Mouse (Mus musculus) 3T3-L1 (cell line): ENCODE results near the gene Rgl3.
A peak's percentile ranks its signal among the peaks of the same experiment; 100 is the strongest.

Experiments used
- DNase-seq: peaks from one replicate; pipeline ENCODE4 v3.0.0-alpha.2; 2015; ENCODE audit warnings: low read depth, low spot score

Rgl3 gene

DNA sequence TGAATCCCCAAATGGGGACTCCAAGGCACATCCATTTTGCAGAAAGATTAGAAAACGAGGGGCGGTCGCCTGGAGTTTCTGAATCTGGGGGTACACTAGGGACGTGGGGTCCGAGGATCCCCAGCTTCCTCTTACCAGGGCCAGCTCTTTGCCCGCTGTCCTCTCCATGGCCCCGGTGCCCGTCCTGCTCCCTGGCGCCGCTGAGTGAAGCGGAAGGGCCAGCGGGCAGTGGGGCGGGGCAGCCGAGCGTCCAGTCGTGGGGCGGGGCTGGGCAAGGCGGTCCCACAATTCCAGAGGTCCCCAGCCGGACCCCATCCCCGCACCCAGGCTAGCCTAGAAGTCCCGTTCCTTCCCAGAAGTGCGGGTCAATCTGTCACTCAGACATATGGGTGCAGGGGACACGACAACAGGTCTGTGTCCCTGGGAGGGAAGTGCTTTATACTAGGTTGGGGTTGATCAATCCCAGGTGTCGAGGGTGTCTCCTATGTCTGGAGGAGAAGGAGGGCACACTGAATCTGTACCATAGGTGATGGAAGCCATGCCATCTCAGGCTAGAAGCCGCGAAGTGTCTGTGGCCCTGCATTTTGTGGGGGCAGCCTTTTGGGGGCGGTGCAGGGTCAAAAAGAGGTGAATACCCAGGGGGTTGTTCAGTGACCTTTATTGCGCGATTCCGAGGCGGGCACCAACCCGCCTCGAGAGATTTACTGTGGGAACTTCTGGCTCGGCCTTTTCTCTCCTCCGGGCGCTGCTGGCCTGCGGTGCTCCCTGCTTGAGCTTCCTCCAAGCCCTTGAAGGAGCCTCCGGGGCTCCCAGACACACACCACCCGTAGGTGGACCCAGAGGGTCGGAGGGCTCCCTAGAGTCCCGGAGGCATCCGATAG, at the start of gene Rgl3:
Gene Rgl3 (minus strand): TSS at position 217 of the 881 bp plus-strand sequence.
- peak; percentile 21 for DNase-seq

DNA sequence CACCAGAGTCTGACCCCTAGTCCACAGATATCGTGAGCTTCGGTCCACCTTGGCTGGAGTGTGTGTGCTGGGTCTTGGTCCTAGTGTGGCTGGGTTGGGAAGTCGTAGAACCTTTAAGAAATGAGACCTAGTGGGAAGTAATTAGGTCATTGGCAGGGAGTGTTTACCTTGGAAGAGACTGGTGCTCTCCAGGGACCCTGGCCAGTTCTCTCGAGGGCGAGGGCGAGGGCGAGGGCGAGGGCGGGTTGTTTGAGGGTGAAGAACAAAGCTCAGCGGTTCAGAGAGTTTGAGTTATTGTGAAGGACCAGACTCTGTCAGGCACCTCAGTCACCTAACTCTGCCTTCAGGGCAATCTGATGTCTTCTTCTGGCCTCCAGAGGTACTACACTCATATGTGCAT, 48.6 kb upstream of the Rgl3 start:
- no peak for DNase-seq

DNA sequence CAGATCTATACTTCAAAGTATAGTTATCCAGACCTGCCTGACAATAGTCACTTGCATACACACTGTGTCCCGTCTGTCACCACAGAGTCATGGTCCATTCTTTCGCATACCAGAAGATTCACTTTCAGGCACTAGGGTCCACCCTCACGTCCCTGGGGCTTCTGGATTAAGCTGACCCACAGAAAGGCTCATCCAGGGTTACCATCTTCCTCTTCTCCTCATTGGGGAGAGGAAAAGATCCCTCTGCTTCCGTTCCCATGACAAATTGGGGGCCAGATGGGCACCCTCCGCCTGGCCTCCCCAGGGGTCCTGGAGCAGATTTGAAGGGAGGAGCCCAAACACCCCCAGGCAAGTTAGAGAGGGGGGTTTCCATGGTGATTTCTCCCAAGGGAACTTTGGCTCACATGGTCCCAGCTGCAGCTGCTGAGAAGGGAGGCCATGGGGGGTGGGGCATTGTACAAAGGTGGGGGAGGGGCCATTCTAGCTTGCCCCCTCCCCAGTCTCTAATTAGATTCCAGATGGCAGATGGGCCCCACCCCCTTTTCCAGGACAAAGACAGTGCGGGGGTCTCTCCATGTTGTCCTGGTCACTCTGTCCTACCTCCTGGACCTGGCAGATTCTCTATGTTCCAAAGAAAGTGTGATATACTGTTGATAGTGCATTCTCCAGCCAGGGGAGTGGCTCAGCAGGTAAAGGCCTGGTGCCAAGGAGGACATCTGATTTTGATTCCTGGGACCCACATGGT, 46.2 kb upstream of the Rgl3 start:
- DNase-seq = no peak

GRCm38 (mm10) chr9:22030386-22030785, 41.1 kb upstream of the Rgl3 start:
- no peak for DNase-seq

DNA sequence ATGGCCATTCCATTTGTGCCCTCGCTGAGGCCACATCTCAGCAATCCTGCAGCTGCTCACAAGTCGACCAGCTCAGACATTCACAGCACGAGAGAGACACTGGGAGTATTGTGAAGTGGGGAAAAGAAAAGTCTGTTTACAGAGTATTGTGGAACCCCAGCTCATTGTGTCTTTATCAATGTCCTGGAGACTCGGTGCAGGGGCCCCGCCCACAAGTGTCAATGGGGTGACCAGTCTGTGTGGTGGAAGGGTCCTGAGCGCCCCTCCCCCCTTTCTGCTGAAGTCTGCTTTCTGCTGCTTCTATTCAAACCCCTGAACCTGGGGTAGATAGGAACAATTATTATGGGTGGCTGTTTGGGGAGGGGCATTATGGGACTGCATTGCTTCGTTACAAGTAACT, 39.2 kb upstream of the Rgl3 start:
- no peak for DNase-seq

DNA sequence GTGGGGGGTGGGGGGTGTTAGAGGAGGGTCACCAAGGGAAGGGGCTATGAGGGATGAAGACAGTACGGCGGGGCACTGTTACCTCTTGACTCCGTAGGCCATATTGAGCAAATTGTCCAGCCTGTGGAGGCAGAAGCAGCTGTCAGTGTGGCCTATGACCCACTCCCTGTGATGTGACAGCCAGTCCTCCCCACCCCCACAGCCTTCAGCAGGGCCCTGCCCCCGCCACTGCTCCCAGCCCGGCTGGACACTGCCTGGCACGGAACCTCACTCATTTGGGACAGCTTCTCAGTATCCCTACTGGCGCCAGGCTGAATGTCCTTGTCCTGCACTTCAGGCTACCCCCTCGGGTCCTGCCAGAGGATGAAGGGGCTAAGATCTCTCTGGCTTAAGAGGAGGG, 35.3 kb upstream of the Rgl3 start:
- DNase-seq = no peak

GRCm38 (mm10) chr9:22017208-22017825, 28.1 kb upstream of the Rgl3 start:
- DNase-seq = no peak

GRCm38 (mm10) chr9:22016245-22016644, 27.0 kb upstream of the Rgl3 start:
- DNase-seq = no peak

DNA sequence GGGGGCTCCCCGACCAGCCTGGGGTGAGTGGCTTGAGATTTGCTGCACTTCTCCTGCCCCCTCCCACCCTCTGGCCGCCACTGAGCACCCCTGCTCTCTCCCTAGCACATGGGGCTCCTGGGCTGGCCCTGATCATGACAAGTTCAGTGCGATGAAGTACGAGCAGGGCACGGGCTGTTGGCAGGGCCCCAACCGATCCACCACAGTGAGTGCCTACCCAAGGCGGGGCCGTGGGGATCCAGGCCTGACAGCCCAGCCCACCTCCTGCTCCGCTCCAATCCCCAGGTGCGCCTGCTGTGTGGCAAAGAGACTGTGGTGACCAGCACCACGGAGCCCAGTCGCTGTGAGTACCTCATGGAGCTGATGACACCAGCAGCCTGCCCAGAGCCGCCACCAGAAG, 23.5 kb upstream of the Rgl3 start:
- no peak for DNase-seq

DNA sequence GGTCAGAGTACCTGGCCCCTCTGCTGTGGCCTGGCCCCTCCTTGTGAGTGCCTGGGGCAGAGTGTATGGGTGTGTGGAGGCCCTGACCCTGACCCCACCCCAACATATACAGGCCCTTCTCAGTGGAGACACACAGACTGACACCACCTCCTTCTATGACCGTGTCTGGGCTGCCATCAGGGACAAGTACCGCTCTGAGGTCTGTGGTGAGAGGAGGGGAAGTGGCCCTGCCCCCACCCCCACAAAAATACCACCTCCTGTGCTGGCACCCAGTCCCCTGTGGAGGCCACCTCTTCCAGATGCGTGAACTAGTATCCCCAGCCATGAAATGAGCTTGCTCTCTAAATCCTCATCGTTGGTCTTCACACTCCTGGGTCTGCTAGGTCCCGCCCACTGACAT, 21.8 kb upstream of the Rgl3 start:
- no peak for DNase-seq

DNA sequence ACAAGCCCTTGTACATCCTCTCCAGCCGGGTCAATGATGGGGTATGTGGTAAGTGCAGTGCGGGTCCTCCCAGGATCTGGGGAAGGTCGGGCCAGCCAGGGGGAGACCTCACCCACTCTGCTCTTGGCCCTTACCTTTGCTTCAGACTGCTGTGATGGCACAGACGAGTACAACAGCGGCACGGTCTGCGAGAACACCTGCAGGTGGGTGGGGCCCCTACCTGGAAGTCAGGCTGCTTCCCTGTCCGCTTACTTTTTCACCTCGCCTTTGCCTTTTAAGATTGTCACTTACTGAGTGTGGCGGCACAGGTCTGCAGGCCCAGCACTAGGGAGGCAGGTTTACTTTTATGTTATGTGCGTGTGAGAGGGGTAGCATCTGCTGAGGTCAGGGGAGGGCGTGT, 15.3 kb upstream of the Rgl3 start:
- no peak for DNase-seq

DNA sequence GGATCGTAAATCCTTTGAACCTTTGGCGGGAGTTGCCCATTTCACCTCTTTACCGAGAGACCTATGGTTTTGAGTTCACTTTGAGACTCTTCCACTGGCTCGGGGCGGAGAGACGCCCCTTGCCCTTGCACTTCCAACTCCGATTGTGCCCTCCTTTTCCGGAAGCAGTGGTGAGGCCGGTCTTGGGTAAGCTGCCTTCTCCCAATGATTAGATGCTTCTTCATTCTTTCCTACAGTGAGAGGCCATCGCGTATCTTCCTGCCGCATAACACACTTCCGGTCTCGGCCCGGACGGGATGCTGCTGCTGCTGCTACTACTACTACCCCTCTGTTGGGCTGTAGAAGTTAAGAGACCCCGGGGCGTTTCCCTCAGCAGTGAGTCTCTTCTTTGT, 13.9 kb upstream of the Rgl3 start:
- DNase-seq = peak; percentile 77

- peak; percentile 100 for DNase-seq
Observed at GRCm38 (mm10) chr9:22002194-22003162, 13.2 kb upstream of the Rgl3 start, which contains the start of the genes Ccdc151 and Prkcsh. TSS of gene Ccdc151 (minus strand) at chr9:22002634. TSS of gene Prkcsh (plus strand) at chr9:22002806.

GRCm38 (mm10) chr9:22001633-22002032, 12.4 kb upstream of the Rgl3 start:
- no peak for DNase-seq

GRCm38 (mm10) chr9:22000296-22000695, 11.1 kb upstream of the Rgl3 start:
- no peak for DNase-seq

DNA sequence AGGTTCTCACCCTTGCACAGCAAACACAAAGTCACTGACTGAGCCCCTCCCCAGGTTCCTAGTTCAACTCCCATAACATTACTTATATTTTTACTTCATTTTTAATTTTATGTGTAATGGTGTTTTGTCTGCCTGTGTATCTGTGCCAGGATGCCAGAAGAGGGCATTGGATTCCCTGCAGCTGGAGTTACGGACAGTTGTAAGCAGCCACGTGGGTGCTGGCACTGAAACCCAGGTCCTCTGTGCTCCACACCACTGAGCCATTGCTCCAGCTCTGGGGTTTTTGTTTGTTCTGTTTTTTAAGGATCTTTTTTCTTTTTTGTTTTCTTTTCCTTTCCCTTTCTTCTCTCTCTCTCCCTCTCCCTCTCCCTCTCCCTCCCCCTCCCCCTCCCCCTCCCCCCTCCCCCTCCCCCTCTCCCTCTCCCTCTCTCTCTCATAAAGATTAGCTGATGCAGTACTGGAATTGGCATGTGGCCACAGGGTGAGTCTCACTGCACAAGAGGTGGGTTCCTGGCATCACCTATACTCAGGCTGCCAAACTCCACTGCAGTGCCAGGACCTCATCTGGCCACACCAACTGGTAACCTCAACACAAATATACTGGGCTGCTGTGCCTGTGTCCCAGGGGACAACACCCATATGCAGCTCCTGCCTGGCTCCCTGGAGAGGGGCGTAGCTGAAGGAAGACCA, 7.1 kb upstream of the Rgl3 start:
- DNase-seq = no peak

DNA sequence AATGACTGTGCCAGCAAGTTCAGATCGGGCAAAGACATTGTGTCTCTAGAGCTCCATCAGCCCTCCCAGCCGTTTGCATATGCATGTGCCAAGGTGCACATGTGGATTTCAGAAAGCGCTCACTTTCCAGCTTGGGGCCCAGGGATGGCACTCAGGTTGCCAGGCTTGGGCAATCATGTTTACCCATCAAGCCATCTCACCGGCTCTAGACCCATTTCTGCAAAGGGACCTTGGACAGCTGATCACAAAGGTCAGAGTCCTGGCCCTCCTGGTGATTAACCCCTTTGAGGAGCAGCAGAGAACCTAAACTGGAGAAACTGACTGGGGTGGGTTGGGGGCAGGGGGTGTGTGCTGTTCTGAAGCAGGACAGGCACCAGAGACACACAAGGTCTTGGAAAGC, 3.0 kb upstream of the Rgl3 start:
- no peak for DNase-seq

- no peak for DNase-seq
Observed at GRCm38 (mm10) chr9:21988421-21989101, 685 bp downstream of the Rgl3 start.

- DNase-seq = no peak
Observed at GRCm38 (mm10) chr9:21987592-21988342, 1.5 kb downstream of the Rgl3 start.
